Mouse (Mus musculus): ENCODE measurements around the gene Gxylt2.

The Gxylt2 gene

GRCm38 (mm10) chr6:100704574-100705365 lies at the start of gene Gxylt2:
Gene Gxylt2, plus strand, starts transcription at chr6:100704734.
- DNase-seq (ENCODE audit: low spot score in 2 of 2), result peak; percentile 26 to 31

DNA sequence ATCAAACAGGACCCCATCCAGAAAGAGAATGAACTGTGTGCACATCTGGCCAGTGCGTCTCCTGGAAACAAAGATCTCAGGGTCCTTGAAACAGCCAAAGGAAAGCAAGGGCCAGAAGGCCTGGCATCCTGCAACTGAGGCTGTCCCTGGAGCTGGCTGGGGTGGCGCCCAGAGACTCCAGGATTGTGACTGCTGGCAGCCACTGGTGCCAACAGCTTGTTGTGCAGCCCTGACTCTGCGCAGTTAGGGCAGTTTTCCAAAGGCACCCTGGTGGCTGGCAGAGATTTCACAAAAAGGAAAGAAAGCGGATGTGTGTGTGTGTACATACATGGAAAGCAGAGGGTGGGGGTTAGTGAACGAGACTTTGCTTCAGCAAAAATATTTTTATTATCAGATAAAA lies 44.1 kb upstream of the Gxylt2 start:
- peak; percentile 29 to 42 for DNase-seq (ENCODE audit: low spot score in 2 of 2)

GRCm38 (mm10) chr6:100662224-100662623 lies 42.3 kb upstream of the Gxylt2 start:
- no peak for DNase-seq (ENCODE audit: low spot score in 2 of 2)

GRCm38 (mm10) chr6:100667644-100668043 lies 36.9 kb upstream of the Gxylt2 start:
- no peak for DNase-seq (ENCODE audit: low spot score in 2 of 2)

DNA sequence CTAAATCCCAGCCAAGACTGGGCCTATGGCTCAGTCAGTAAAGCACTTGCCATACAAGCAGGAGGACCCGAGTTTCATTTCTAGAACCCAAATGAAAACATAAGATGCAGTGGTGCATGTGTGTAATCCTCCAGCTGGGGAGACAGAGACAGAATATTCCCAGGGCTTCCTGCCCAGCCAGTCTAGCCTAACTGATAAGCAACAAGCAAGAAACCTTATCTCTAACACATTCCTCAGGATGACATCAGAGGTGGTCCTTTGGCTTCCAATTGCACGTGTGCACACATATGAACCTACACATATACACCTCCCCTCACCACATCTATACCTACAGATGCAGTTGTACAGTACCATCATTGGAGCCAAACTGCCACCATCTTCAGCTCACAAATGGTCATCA lies 35.7 kb upstream of the Gxylt2 start:
- DNase-seq (ENCODE audit: low spot score in 2 of 2), result no peak

- peak; percentile 45 to 67 for DNase-seq (ENCODE audit: low spot score in 2 of 2)
Measured at GRCm38 (mm10) chr6:100670370-100670841, 34.1 kb upstream of the Gxylt2 start.

DNA sequence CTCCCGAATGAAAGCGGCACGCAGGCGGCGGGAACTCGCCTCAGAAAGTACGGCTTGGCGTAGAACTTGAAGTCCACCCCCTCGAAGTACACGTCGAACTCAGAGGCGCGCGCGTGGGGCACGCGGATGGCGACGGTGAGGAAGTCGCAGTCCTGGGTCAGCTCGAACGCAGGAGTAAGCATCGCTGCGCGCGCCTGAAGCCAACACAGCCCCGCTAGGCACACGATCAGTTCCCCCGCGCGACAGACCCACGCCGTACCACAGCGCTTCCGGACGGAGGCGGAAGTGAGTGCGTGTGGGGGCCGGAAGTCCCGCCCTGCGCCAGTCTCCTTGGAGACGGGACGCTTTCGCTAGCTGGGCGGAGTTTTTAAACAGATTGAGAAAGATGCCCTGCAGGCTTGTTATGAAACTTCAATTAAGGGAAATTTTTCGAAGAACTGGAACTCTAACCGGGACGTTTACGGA lies 33.6 kb upstream of the Gxylt2 start, which contains the start of gene Shq1:
Gene Shq1, minus strand, starts transcription at position 278 of the 465 bp plus-strand sequence.
- DNase-seq (ENCODE audit: low spot score in 2 of 2), result peak; percentile 87 to 88

- no peak for DNase-seq (ENCODE audit: low spot score in 2 of 2)
Measured at GRCm38 (mm10) chr6:100671401-100671800, 33.1 kb upstream of the Gxylt2 start.

GRCm38 (mm10) chr6:100674974-100675373 lies 29.6 kb upstream of the Gxylt2 start:
- no peak for DNase-seq (ENCODE audit: low spot score in 2 of 2)

GRCm38 (mm10) chr6:100676461-100676860 lies 28.1 kb upstream of the Gxylt2 start:
- no peak for DNase-seq (ENCODE audit: low spot score in 2 of 2)

GRCm38 (mm10) chr6:100678636-100679035 lies 25.9 kb upstream of the Gxylt2 start:
- DNase-seq (ENCODE audit: low spot score in 2 of 2), result no peak

DNA sequence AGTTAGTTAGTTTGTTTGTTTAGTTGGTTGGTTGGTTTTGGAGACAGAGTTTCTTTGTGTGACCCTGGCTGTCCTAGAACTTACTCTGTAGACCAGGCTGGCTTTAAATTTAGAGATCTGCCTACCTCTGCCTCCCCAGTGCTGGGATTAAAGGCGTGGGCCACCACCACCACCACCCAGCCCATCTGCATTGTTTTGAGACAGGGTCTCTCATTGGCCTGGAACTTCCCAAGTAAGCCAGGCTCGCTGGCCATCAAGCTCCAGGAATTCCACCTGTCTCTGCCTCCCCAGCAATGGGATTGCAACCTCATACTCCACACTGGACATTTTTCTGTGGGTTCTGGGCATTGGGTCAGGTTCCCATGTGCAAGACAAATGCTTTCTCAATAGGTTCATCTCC lies 18.2 kb upstream of the Gxylt2 start:
- no peak for DNase-seq (ENCODE audit: low spot score in 2 of 2)

GRCm38 (mm10) chr6:100699986-100700385 lies 4.5 kb upstream of the Gxylt2 start:
- no peak for DNase-seq (ENCODE audit: low spot score in 2 of 2)

DNA sequence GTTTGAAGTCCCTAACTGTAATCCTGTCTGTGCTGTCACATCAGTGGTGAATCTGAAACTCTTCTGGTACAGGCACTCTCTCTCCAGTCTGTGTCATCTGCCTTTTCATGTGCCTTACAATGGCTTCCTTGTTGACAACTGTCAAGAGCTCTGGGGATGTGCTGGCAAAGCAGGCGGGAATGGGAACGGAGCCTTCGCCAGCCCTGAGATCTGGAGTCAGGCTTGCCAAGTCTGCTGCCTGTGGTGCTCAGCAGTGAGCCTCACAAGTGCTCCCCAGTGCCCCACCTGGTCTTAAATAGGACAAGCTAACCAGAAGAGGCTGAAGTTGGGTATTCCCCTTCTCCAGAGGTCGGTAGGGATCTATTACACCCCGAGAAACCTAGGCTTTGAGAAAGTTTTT lies 3.8 kb upstream of the Gxylt2 start:
- DNase-seq (ENCODE audit: low spot score in 2 of 2), result no peak

DNA sequence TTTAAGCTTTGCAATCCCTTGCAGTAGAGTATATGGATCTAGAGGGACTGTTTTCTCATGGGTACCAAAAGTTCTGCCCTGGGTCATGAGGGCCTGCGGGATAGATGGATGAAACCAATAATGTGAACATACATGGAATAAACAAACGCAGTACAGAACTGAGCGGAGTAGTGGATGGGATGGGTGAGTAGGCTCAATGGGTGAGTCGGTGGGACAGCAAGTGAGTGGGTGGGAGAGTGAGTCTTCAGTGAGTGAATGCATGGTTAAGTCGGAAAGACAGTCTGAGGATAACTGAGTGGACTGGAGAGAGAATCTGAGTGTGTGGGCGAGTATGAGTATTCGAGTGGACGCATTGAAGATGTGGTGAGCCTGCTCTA lies 349 bp upstream of the Gxylt2 start:
- no peak for DNase-seq (ENCODE audit: low spot score in 2 of 2)

DNA sequence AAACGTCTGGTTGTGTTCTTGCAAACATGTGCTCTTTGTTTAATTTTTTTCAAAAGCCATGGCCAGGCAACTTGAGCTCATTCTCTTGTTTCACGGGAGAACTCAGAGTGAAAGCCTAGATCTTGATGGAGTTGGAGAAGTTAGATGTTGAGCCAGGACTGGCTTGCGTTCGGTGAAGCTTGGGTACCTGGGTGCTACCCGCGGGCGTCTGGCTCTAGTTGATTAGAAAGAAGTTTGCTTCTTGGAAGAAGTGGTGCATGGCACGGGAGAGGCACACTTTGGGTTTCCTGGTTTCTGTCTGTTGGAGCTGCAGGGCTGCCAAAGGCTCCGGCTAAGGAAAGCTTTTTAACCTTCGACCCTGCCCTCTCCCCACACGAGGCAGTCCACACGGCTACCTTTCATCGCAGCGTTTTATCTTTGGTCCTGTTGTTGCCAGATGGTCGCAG lies 855 bp downstream of the Gxylt2 start:
- DNase-seq (ENCODE audit: low spot score in 2 of 2), result peak in 1 of 2 experiments; percentile 10

- DNase-seq (ENCODE audit: low spot score in 2 of 2), result no peak
Measured at GRCm38 (mm10) chr6:100706861-100707260, 2.3 kb downstream of the Gxylt2 start.

GRCm38 (mm10) chr6:100707557-100707956 lies 3.0 kb downstream of the Gxylt2 start:
- no peak for DNase-seq (ENCODE audit: low spot score in 2 of 2)

DNA sequence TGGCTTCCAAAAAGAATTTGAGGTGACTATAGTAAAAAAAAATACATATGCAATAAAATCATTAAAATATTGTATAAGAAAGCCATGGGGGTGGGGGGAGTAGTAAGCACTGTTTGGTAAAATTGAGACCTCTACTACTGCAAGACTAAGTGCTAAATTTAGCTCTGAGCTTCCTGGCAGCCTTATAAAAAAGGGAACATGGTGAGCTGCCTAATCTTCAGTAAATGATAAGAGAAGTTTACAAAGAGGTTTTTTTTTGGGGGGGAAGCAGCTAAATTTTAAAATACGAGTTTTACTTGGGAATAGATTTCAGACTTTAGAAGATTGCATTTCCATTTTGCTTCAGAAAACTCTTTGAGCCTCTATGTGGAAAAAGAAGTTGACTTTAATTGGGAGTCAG lies 3.7 kb downstream of the Gxylt2 start:
- no peak for DNase-seq (ENCODE audit: low spot score in 2 of 2)

DNA sequence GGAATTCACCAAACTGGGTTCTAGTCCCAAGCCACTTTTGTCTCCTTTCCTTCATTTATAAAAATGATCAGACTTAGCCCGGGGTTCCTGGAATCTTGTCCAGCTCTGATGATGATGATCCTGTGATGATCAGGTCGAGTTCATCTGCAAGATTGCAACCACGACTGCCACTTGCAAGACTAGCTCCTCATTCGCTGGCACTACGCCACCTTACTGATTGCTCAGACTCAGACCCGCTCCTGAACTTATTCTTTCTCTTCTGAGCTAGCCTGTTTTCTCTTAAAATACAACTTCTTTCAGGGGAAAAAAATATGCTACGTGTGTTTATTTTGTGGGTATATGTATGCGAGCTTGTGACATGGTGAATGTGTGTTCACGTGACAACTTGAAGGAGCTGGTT lies 4.5 kb downstream of the Gxylt2 start:
- DNase-seq (ENCODE audit: low spot score in 2 of 2), result no peak

DNA sequence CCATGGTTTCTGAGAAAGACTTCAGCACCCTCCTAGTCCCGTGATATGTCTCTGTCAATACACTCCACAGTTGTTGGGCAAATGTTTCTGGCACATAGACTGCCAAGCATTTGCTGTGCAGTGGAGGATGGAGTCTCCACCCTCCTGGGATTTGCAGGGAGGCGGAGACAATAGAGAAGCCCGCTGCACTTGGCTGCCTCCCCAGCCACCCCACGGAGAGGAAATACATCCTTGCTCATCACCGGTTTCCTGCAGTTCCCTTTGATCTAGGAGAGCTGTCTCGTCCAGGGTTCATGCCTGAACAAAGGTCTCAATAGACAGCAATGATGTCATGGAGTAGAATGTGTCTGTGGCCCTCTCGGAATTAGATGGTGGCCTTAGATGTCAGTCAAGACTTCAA lies 4.9 kb downstream of the Gxylt2 start:
- DNase-seq (ENCODE audit: low spot score in 2 of 2), result no peak

- no peak for DNase-seq (ENCODE audit: low spot score in 2 of 2)
Measured at GRCm38 (mm10) chr6:100710170-100710569, 5.6 kb downstream of the Gxylt2 start.

DNA sequence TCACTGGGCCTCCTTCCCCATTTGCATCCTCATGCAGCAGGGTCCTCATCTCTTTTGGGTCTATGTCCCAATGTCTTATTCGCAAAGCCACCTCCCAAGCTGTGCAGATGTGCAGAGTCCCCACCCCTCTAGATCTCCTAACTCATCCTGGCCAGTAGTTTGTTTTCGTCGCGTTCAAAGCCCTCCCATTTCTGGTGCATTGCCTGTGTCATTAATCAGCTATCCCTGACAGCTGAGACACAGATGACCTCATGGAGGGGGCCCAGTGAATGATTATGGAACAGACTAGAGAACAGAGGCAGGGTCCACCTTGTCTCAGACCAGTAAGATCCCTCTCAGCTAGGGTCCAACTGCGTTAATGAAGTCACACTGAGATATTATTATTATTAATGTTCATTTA lies 6.3 kb downstream of the Gxylt2 start:
- DNase-seq (ENCODE audit: low spot score in 2 of 2), result no peak
